Mouse (Mus musculus): ENCODE data around the gene Slc6a20b. TPM values are rescaled to one million over a fixed set of nuclear protein-coding genes. Genes with fewer than 3 reads are reported as not detected.
"Not testable (repeated sequence)": the region's sequence is repeated elsewhere in the genome, so short reads cannot be mapped to it uniquely, and the experiment has no call there.

Gene Slc6a20b
- 0.14 and 0.27 TPM in 2 replicates for polyA plus RNA-seq (2014; fragmentation: Nextera tagmentation; extraction: Ambion mirVana)

DNA sequence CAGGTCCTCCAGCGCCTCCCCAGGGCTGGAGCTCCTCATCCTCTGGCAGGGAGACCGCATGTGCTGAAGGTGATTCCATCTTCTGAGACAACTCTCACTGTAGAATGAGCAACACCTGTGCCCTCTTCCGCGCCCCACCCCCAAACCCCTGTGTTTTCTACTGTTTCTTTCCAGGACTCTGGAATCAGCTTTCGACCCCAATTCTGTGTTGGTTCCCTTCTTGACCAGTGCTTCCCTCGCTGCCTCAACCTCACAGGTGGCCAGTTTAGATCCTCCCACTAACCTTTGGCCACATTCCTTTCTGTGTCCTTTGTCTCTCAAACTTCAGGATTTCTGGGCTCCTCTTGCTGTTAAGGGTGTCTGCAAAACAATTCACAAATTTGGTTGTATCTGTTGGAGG, at the start of gene Slc6a20b:
Gene Slc6a20b, minus strand, starts transcription at position 285 of the 400 bp plus-strand sequence.
- H3K4me2 ChIP-seq, result no peak within 1 kb of the TSS
- ATAC-seq (ENCODE audit: insufficient read depth) (no peak), DNase-seq (no peak)
- H3K27me3 ChIP-seq (ENCODE audit: insufficient read depth, low read length), result no peaks in the 10 kb centered on the region
- no peak within 1 kb of the TSS for H3K4me3 ChIP-seq (ENCODE audit: low read depth, low read length)
- WGBS, result 76% methylated on average over 6 of the region's 6 CpGs
- H3K4me1 ChIP-seq (ENCODE audit: insufficient read depth), result no peaks in the 10 kb centered on the region
- no peak for TF ChIP-seq CTCF (IDR thresholded peaks at IDR 0.05; ENCODE audit: low read depth)
- no peaks in the 10 kb centered on the region for H3K36me3 ChIP-seq (ENCODE audit: insufficient read depth)
- H3K9me3 ChIP-seq (ENCODE audit: low read depth, low read length), result no peaks in the 10 kb centered on the region
- no peak within 1 kb of the TSS for H3K27ac ChIP-seq (ENCODE audit: low read depth)
- H3K9ac ChIP-seq, result no peak within 1 kb of the TSS

DNA sequence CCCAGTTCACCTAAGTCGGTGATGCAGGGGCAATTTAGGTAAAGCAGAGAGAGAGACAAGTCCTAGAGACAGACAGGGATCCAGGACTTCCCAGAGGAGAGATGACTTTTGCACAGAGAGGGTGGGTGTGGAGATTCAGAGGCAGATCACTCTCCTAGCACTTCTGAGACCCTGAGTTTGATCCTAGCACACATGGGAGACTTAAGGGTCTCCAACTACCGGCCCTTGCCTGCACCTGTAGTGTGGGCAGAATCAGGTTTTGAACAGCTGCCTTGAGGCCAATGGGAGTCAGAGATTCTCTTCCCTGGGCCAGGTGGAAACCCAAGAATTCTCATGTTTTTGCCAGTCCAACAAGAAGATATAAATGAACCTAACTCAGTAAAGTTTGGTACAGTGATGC, 46.8 kb upstream of the Slc6a20b start:
- Histone ChIP-seq H3K27ac (ENCODE audit: low read depth) (no peak overlapping the region), H3K9ac (no peak overlapping the region), H3K27me3 (ENCODE audit: insufficient read depth, low read length) (peaks cover 48% of the 10 kb centered on the region), H3K4me2 (peak overlapping the region; percentile 68), H3K4me3 (ENCODE audit: low read depth, low read length) (0 out of 2 replicates have a peak overlapping the region, but pooled peaks have one; percentile 41), H3K36me3 (ENCODE audit: insufficient read depth) (no peaks in the 10 kb centered on the region), H3K9me3 (ENCODE audit: low read depth, low read length) (no peaks in the 10 kb centered on the region), H3K4me1 (ENCODE audit: insufficient read depth) (no peaks in the 10 kb centered on the region)
- no peak for DNase-seq
- no peak for ATAC-seq (ENCODE audit: insufficient read depth)
- 23% methylated on average over 2 of the region's 2 CpGs for WGBS
- TF ChIP-seq CTCF (IDR thresholded peaks at IDR 0.05; ENCODE audit: low read depth), result no peak

DNA sequence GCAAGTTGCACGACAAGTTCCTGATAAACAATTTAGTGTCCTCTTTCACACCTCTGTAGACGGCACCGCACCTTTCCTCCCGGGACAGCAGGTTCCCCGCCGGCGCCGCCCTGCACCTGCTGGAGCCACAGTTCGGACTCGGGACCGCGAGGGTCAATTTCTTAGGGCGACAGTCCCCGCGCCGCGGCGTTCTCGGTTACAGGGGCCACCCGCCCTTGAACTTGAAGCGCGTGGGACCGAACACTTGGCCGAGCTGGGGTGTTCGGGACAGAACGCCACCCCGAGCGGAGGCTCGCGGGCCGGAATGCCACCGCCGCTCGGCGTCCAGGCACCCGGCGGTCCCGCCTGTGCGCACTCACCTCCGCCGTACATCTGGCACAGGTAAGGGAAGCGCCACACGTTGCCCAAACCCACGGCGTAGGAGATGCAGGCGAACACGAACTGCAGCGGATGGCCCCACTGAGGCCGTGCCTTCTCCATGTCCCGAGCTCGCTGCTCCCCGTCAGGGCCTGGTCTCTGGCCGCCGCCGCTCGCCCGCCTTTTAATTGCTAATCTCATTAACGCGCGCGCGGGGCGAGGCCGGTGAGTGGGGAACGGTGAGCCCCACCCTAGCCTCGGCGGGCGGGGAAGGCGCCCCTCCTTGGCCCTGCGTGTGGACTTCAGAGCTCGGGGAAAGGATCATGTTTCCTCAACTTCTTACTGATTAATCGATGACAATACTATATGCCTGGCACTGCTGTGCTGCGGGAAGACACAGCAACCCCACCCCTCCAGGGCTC, 46.2 kb upstream of the Slc6a20b start, which contains the start of the genes Ccr9 and Slc6a20a:
Gene Ccr9, plus strand, starts transcription at position 113 of the 779 bp plus-strand sequence.
Gene Slc6a20a, minus strand, starts transcription at position 559 of the 779 bp plus-strand sequence.
- DNase-seq (peak; percentile 21), ATAC-seq (ENCODE audit: insufficient read depth) (peak; percentile 71)
- no peaks in the 10 kb centered on the region for H3K4me1 ChIP-seq (ENCODE audit: insufficient read depth)
- peak within 1 kb of the TSS; percentile 23; the same call in 1 of the 2 replicates for H3K9ac ChIP-seq
- H3K27me3 ChIP-seq (ENCODE audit: insufficient read depth, low read length), result peaks cover 48% of the 10 kb centered on the region
- no peaks in the 10 kb centered on the region for H3K36me3 ChIP-seq (ENCODE audit: insufficient read depth)
- peak within 1 kb of the TSS; percentile 41 for H3K4me3 ChIP-seq (ENCODE audit: low read depth, low read length)
- no peak for TF ChIP-seq CTCF (IDR thresholded peaks at IDR 0.05; ENCODE audit: low read depth)
- no peaks in the 10 kb centered on the region for H3K9me3 ChIP-seq (ENCODE audit: low read depth, low read length)
- H3K4me2 ChIP-seq, result peak within 1 kb of the TSS; percentile 68
- H3K27ac ChIP-seq (ENCODE audit: low read depth), result no peak within 1 kb of the TSS
- under 1% methylated on average over 73 of the region's 73 CpGs for WGBS

DNA sequence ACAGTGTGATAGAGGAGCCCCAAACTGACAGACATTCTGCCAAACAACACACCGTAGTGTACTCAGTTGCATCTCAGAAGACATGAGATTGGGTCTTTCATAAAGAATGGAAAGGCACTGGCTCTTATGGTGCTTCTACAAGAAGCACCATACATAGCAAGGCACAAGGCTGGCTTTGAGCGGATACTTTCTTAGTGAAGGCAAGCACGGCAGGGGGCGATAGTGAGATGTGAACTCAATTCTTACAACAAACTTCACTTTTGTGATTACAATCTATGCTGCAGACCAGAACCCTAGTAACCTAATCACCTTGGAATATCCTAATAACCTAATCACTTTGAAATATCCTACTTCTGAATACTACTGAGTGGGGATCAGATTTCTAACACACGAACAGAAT, 33.3 kb upstream of the Slc6a20b start:
- Histone ChIP-seq H3K27me3 (ENCODE audit: insufficient read depth, low read length) (no peaks in the 10 kb centered on the region), H3K9me3 (ENCODE audit: low read depth, low read length) (no peaks in the 10 kb centered on the region), H3K9ac (no peak overlapping the region), H3K4me3 (ENCODE audit: low read depth, low read length) (no peak overlapping the region), H3K4me1 (ENCODE audit: insufficient read depth) (no peaks in the 10 kb centered on the region), H3K4me2 (no peak overlapping the region), H3K27ac (ENCODE audit: low read depth) (no peak overlapping the region), H3K36me3 (ENCODE audit: insufficient read depth) (no peaks in the 10 kb centered on the region)
- ATAC-seq (ENCODE audit: insufficient read depth) (no peak), DNase-seq (peak; percentile 78)
- WGBS, result 45% methylated on average over 5 of the region's 5 CpGs
- peak; percentile 62 for TF ChIP-seq CTCF (IDR thresholded peaks at IDR 0.05; ENCODE audit: low read depth)

DNA sequence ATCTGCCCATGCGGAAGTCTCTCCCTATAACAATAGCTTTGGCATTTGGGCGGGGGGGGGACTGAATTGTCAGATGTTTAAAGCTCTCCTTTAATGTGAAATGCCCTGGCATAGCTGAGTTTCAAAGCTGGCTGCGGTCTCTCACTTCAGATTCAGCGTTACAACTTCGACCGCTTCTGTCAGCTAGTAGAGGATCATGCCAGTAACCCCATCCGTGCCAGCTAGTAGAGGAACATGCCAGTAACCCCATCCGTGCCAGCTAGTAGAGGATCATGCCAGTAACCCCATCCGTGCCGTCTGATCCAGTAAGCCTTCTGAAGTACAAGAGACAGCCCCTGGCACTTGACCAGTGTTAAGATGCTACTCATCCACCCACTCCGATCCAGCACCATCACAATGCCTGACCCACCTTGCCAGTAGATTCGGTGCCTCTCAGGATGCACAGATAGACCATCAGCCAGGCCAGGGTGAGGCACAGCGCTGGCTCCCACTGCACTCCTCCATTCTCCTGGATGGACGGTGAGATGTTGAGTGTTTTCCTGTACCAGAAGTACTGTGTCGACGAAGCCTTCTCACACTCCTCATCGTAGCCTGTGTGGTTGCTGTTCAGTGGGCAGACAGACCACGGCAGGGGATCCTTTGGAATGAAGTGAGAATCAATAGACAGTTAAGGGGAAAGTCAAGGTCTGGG, 27.8 kb upstream of the Slc6a20b start:
- not testable (repeated sequence) for DNase-seq; H3K9me3 ChIP-seq (ENCODE audit: low read depth, low read length); H3K27ac ChIP-seq (ENCODE audit: low read depth); H3K36me3 ChIP-seq (ENCODE audit: insufficient read depth); ATAC-seq (ENCODE audit: insufficient read depth); H3K4me2 ChIP-seq; H3K4me3 ChIP-seq (ENCODE audit: low read depth, low read length); H3K9ac ChIP-seq; H3K27me3 ChIP-seq (ENCODE audit: insufficient read depth, low read length); H3K4me1 ChIP-seq (ENCODE audit: insufficient read depth)
- WGBS, result 82% methylated on average over 17 of the region's 18 CpGs

DNA sequence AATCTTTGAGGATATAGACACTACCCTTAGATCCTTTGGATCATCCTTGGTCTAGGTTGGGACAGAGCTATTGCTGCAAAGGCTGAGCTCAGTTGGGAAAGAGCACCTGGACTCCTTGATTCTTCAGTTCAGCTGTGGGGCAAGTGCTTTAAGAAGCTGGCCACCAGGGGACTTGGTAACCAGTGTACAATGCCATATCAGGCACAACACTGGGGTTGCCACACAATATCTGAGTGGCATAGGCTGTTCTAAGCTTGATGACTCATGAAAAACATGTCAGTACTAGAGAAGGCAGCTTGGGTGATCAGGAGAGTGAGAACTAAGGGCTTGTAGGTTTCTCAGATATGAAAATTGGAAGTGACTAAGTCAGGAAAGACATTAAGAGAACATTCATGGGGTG, 26.6 kb upstream of the Slc6a20b start:
- ATAC-seq (ENCODE audit: insufficient read depth) (no peak), DNase-seq (no peak)
- Histone ChIP-seq H3K36me3 (ENCODE audit: insufficient read depth) (no peaks in the 10 kb centered on the region), H3K4me2 (no peak overlapping the region), H3K9me3 (ENCODE audit: low read depth, low read length) (no peaks in the 10 kb centered on the region), H3K9ac (no peak overlapping the region), H3K27ac (ENCODE audit: low read depth) (no peak overlapping the region), H3K4me3 (ENCODE audit: low read depth, low read length) (no peak overlapping the region), H3K4me1 (ENCODE audit: insufficient read depth) (no peaks in the 10 kb centered on the region), H3K27me3 (ENCODE audit: insufficient read depth, low read length) (no peaks in the 10 kb centered on the region)
- no peak for TF ChIP-seq CTCF (IDR thresholded peaks at IDR 0.05; ENCODE audit: low read depth)

DNA sequence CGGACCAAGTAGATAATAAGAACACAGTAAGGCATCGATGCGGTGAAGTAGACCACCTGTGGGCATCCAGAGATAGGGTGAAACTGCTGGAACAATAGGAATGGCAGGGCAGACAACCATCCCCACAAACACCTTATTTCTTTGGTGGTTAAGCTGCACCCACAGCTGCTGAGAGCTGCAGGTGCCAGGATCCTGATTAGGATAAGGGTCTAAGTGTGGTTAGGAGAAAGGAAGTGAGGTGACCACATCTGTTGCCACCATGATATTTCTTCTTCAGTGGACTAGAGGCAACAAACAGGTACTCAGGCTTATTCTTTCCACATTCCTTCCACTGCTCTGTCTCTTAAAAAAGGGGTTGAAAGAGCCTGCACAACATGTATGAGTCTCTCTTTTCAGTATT, 25.1 kb upstream of the Slc6a20b start:
- Histone ChIP-seq H3K27ac (ENCODE audit: low read depth) (no peak overlapping the region), H3K9me3 (ENCODE audit: low read depth, low read length) (no peaks in the 10 kb centered on the region), H3K4me3 (ENCODE audit: low read depth, low read length) (no peak overlapping the region), H3K27me3 (ENCODE audit: insufficient read depth, low read length) (no peaks in the 10 kb centered on the region), H3K36me3 (ENCODE audit: insufficient read depth) (no peaks in the 10 kb centered on the region), H3K9ac (no peak overlapping the region), H3K4me2 (no peak overlapping the region), H3K4me1 (ENCODE audit: insufficient read depth) (no peaks in the 10 kb centered on the region)
- DNase-seq (no peak), ATAC-seq (ENCODE audit: insufficient read depth) (no peak)
- TF ChIP-seq CTCF (IDR thresholded peaks at IDR 0.05; ENCODE audit: low read depth), result no peak
- 71% methylated on average over 3 of the region's 3 CpGs for WGBS

Data from lung, embryonic 14.5 days (tissue).